ENCODE assay signal across 8 mouse cellular contexts in the genomic region with DNA sequence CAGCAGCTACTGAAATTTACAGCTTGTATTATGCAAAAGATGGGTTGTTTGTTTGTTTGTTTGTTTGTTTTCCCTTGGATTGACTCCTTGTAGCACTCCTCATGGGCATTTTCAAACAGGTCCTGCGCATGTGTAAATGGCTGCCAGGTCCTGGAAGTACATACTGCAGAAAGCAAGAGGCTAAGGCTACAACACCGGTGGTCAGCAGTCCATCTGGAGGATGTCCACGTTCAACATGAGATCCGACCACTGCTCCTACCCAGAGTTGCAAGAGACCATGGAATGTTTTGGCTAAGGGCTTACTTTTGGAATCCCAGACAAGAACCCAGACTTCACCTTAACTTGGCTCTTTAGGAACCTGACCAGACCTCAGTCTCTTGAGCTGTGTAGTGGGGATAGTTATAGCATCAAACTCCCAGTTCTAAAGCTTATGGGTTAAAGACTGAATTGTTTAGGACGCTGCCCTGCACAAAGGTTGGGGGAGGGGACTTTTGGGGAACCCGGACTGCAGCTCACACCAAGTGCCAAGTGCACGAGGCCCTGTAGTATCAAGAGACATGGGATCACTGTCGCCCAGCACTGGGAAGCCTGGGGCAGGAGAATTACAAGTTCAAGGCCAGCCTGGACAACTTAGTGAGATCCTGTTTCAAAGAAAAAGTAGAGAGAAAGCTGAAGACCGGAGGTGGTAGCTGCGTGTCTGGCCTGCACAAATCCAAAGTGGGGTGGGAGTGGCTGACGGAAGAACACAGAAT. TPM values are rescaled to one million over a fixed set of nuclear protein-coding genes. Genes with fewer than 3 reads are reported as not detected.
DNase-seq lines count a peak whose midpoint lies in the region; ATAC-seq and TF ChIP-seq lines count a peak whose summit lies in the region.

No protein-coding gene starts in this region.

- H3K27ac ChIP-seq in lung, embryonic 15.5 days: peak overlapping the region; percentile 86
- no peak overlapping the region for H3K27ac ChIP-seq in embryonic fibroblast, embryonic 13.5 days (ENCODE audit: insufficient read depth, low read length)
- H3K27ac ChIP-seq in limb, embryonic 13.5 days: peak overlapping the region; percentile 92; the same call in 1 of the 2 replicates
- H3K27ac ChIP-seq in small intestine, adult 2 months (ENCODE audit: insufficient read depth, low read depth, low read length): peak overlapping the region; percentile 15; the same call in 1 of the 2 replicates

- H3K36me3 ChIP-seq in lung, embryonic 15.5 days: no peaks in the 10 kb centered on the region
- no peaks in the 10 kb centered on the region; the same call in 1 of the 2 replicates for H3K36me3 ChIP-seq in limb, embryonic 13.5 days
- H3K36me3 ChIP-seq in small intestine, adult 2 months (ENCODE audit: control insufficient read depth, insufficient read depth, low read length): no peaks in the 10 kb centered on the region

- H3K27me3 ChIP-seq in lung, embryonic 15.5 days: no peaks in the 10 kb centered on the region
- no peaks in the 10 kb centered on the region for H3K27me3 ChIP-seq in limb, embryonic 13.5 days
- no peaks in the 10 kb centered on the region for H3K27me3 ChIP-seq in small intestine, adult 2 months (ENCODE audit: control insufficient read depth, insufficient read depth, low read length)

- peak overlapping the region; percentile 71 for H3K9ac ChIP-seq in lung, embryonic 15.5 days
- peak overlapping the region; percentile 94 for H3K9ac ChIP-seq in limb, embryonic 13.5 days

- peak overlapping the region; percentile 92 for H3K4me2 ChIP-seq in lung, embryonic 15.5 days
- H3K4me2 ChIP-seq in limb, embryonic 13.5 days (replicated peaks): peak overlapping the region; percentile 89

- DNase-seq in lung, postnatal 14 days: no peak
- DNase-seq in gastrocnemius, adult 18-20 months (ENCODE audit: low spot score): no peak
- DNase-seq in thymus, postnatal 36 days: no peak
- no peak for DNase-seq in spleen, adult 18-20 months

- H3K4me3 ChIP-seq in lung, embryonic 15.5 days: peak overlapping the region; percentile 72
- H3K4me3 ChIP-seq in embryonic fibroblast, embryonic 13.5 days (ENCODE audit: insufficient read depth, low read length): peak overlapping the region; percentile 69
- peak overlapping the region; percentile 82 for H3K4me3 ChIP-seq in limb, embryonic 13.5 days
- peak overlapping the region; percentile 79 for H3K4me3 ChIP-seq in small intestine, adult 2 months (ENCODE audit: low read depth, low read length)

- WGBS in lung, embryonic 15.5 days: 50% methylated on average over 11 of the region's 11 CpGs
- 58% methylated on average over 11 of the region's 11 CpGs for WGBS in limb, embryonic 13.5 days
- 68% methylated on average over 11 of the region's 11 CpGs for WGBS in small intestine, adult 2 months

- no peak for TF ChIP-seq POLR2A in embryonic fibroblast, embryonic 13.5 days (IDR thresholded peaks at IDR 0.05; ENCODE audit: low read depth, low read length)
- TF ChIP-seq POLR2A in small intestine, adult 2 months (IDR thresholded peaks at IDR 0.05; ENCODE audit: low read depth, low read length): no peak

- no peak for TF ChIP-seq CTCF in embryonic fibroblast, embryonic 13.5 days (IDR thresholded peaks at IDR 0.05; ENCODE audit: borderline replicate concordance, insufficient read depth, low read length)
- no peak for TF ChIP-seq CTCF in small intestine, adult 2 months (IDR thresholded peaks at IDR 0.05; ENCODE audit: extremely low read depth, insufficient read length, insufficient replicate concordance, low read depth, low read length)

- ATAC-seq in lung, embryonic 15.5 days (ENCODE audit: borderline replicate concordance, extremely low read depth, low FRiP score, low TSS enrichment): no peak
- no peak for ATAC-seq in limb, embryonic 13.5 days (ENCODE audit: low FRiP score, low read depth)

- no peaks in the 10 kb centered on the region for H3K9me3 ChIP-seq in lung, embryonic 15.5 days
- no peaks in the 10 kb centered on the region for H3K9me3 ChIP-seq in limb, embryonic 13.5 days

- H3K4me1 ChIP-seq in lung, embryonic 15.5 days: peaks cover 44% of the 10 kb centered on the region
- H3K4me1 ChIP-seq in embryonic fibroblast, embryonic 13.5 days (ENCODE audit: control insufficient read depth, insufficient read depth, low read length): no peaks in the 10 kb centered on the region
- peaks cover 32% of the 10 kb centered on the region for H3K4me1 ChIP-seq in limb, embryonic 13.5 days
- peaks cover 6% of the 10 kb centered on the region; the same call in 1 of the 2 replicates for H3K4me1 ChIP-seq in small intestine, adult 2 months (ENCODE audit: control insufficient read depth, insufficient read depth, insufficient read length, low read length)

RNA-seq across cellular contexts. Expression of gene Aldh2, which starts 1.4 kb away (rescaled TPM):
- polyA plus RNA-seq in lung, embryonic 15.5 days (2015; fragmentation: Nextera tagmentation; extraction: Ambion mirVana): 319 and 330 TPM in 2 replicates
- polyA plus RNA-seq in embryonic fibroblast, embryonic 13.5 days (2011; ENCODE audit: insufficient read length, low read depth, missing spikeins): 167 and 221 TPM in 2 replicates
- 255 and 260 TPM in 2 replicates for polyA plus RNA-seq in limb, embryonic 13.5 days (2015; fragmentation: Nextera tagmentation; extraction: Ambion mirVana)
- 308 and 324 TPM in 2 replicates for polyA plus RNA-seq in small intestine, adult 2 months (2012; rRNA removed)
- 100 to 1,000 TPM; 172 to 203 TPM for total RNA-seq in gastrocnemius, adult 18-20 months (2021)

RNA-seq across cellular contexts. Expression of gene Acad12, which starts 26.5 kb away (rescaled TPM):
- 2.5 and 2.9 TPM in 2 replicates for polyA plus RNA-seq in lung, embryonic 15.5 days (2015; fragmentation: Nextera tagmentation; extraction: Ambion mirVana)
- 3.1 and 3.8 TPM in 2 replicates for polyA plus RNA-seq in embryonic fibroblast, embryonic 13.5 days (2011; ENCODE audit: insufficient read length, low read depth, missing spikeins)
- polyA plus RNA-seq in limb, embryonic 13.5 days (2015; fragmentation: Nextera tagmentation; extraction: Ambion mirVana): 2.1 and 3.2 TPM in 2 replicates
- 4.4 and 6.7 TPM in 2 replicates for polyA plus RNA-seq in small intestine, adult 2 months (2012; rRNA removed)
- 10 to 100 TPM; 26.0 to 27.8 TPM for total RNA-seq in gastrocnemius, adult 18-20 months (2021)

RNA-seq across cellular contexts. Expression of gene Mapkapk5, which starts 46.5 kb away (rescaled TPM):
- polyA plus RNA-seq in lung, embryonic 15.5 days (2015; fragmentation: Nextera tagmentation; extraction: Ambion mirVana): 48.2 and 49.2 TPM in 2 replicates
- 65.3 and 68.3 TPM in 2 replicates for polyA plus RNA-seq in embryonic fibroblast, embryonic 13.5 days (2011; ENCODE audit: insufficient read length, low read depth, missing spikeins)
- 59.0 and 60.5 TPM in 2 replicates for polyA plus RNA-seq in limb, embryonic 13.5 days (2015; fragmentation: Nextera tagmentation; extraction: Ambion mirVana)
- 20.4 and 36.5 TPM in 2 replicates for polyA plus RNA-seq in small intestine, adult 2 months (2012; rRNA removed)
- total RNA-seq in gastrocnemius, adult 18-20 months (2021): 100 to 1,000 TPM; 133 to 140 TPM

RNA-seq across cellular contexts. Expression of gene Adam1a, which starts 47.0 kb away (rescaled TPM):
- 1.1 and 1.5 TPM in 2 replicates for polyA plus RNA-seq in lung, embryonic 15.5 days (2015; fragmentation: Nextera tagmentation; extraction: Ambion mirVana)
- 1.9 and 2.7 TPM in 2 replicates for polyA plus RNA-seq in embryonic fibroblast, embryonic 13.5 days (2011; ENCODE audit: insufficient read length, low read depth, missing spikeins)
- polyA plus RNA-seq in limb, embryonic 13.5 days (2015; fragmentation: Nextera tagmentation; extraction: Ambion mirVana): 2.1 TPM in 2 replicates
- polyA plus RNA-seq in small intestine, adult 2 months (2012; rRNA removed): 1.9 and 3.7 TPM in 2 replicates
- 1 to 10 TPM; 1.7 to 2.0 TPM for total RNA-seq in gastrocnemius, adult 18-20 months (2021)

RNA-seq across cellular contexts. Expression of gene Gm42878, which starts 47.0 kb away (rescaled TPM):
- polyA plus RNA-seq in lung, embryonic 15.5 days (2015; fragmentation: Nextera tagmentation; extraction: Ambion mirVana): not detected in 2 replicates
- polyA plus RNA-seq in embryonic fibroblast, embryonic 13.5 days (2011; ENCODE audit: insufficient read length, low read depth, missing spikeins): not detected in 2 replicates
- not detected in 2 replicates for polyA plus RNA-seq in limb, embryonic 13.5 days (2015; fragmentation: Nextera tagmentation; extraction: Ambion mirVana)
- polyA plus RNA-seq in small intestine, adult 2 months (2012; rRNA removed): not detected in 2 replicates
- not detected for total RNA-seq in gastrocnemius, adult 18-20 months (2021)
